Mouse (Mus musculus) B cell, adult 2 months (primary cell): ENCODE data around the gene Insl6.
A peak's percentile ranks its signal among the peaks of the same experiment; 100 is the strongest.

Source experiments
- DNase-seq, 2 experiments: peaks; one replicate each; pipeline ENCODE4 v3.0.0; 2022

Gene Insl6

GRCm38 (mm10) chr19:29325053-29325851 is at the start of gene Insl6:
Insl6 (minus strand) TSS chr19:29325356.
- DNase-seq: peak; percentile 87

DNA sequence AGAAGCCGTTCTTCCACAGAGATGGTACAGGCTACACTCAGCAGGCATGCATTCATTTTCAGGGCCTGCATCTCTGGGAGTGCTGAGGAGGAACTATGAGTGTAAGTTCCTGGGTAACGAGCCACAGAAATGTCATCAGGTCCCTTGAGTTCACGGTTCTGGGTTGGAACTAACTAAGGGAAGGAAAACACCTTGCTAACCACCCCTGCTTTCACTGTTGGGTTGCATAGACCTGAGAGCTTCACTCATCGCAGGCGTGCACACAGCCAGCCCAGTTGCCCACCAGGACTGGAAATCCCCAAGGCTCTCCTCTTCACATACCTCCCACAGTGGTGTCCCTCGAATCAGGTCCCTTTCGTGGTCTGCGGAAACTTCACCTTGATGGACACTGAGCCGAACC is 49.8 kb upstream of the Insl6 start:
- DNase-seq: no peak

DNA sequence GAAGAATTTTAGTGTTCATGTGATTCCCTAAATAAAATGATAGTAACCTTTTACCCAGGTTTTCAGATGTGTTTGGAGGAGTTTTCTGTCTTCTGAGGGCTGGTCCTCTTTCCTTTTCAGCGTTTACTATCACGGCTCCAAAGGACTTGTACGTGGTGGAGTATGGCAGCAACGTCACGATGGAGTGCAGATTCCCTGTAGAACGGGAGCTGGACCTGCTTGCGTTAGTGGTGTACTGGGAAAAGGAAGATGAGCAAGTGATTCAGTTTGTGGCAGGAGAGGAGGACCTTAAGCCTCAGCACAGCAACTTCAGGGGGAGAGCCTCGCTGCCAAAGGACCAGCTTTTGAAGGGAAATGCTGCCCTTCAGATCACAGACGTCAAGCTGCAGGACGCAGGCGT is 48.3 kb upstream of the Insl6 start:
- DNase-seq: no peak

GRCm38 (mm10) chr19:29372621-29373020 is 47.5 kb upstream of the Insl6 start:
- DNase-seq: no peak

DNA sequence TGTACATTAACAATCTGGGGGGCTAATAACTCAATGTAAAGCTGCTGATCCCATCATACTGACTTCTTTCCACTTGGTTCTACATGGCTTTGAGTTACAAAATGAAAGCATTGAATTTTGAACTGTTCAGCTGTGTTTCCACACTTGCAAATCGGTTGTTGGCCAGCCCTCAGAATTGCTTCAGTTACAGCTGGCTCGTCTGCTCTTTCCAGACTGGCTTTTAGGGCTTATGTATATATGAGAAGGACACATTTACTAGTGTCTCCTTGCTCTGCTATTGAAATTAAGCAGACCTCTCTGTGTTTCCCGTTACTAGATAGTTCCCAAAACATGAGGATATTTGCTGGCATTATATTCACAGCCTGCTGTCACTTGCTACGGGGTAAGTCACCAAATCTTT is 47.0 kb upstream of the Insl6 start:
- no peak for DNase-seq

- peak in 1 of 2 experiments; percentile 38 for DNase-seq
Measured at GRCm38 (mm10) chr19:29371284-29372081, 46.3 kb upstream of the Insl6 start.

DNA sequence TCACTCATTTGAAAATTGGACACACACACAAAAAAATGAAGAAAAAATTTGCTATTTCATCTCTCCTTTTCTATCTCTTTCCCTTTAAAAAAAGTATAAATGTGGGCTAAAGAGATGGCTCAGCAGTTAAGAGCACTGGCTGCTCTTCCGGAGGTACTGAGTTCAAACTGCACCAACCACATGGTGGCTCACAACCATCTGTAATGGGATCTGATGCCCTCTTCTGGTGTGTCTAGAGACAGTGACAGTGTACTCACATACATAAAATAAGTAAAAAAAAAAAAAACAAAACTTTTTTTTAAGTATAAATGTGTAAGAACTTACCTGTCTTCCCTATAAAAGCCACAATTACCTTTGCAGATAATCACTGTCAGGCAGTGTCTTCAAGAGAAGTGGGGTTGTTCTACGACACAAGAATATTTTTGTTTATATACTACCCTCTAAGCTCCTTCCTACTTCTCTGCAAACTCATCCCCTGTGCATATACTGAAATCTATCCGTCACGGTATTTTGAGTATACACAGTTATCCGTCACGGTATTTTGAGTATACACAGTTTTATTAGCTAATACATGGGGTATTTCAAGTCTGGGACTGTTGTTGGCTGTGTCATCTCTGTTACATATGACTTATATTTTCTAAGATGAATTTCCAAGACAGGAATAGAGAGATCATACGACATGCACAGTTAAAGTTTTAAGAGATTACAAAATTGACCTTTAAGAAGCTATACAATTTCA is 45.6 kb upstream of the Insl6 start:
- DNase-seq: no peak

DNA sequence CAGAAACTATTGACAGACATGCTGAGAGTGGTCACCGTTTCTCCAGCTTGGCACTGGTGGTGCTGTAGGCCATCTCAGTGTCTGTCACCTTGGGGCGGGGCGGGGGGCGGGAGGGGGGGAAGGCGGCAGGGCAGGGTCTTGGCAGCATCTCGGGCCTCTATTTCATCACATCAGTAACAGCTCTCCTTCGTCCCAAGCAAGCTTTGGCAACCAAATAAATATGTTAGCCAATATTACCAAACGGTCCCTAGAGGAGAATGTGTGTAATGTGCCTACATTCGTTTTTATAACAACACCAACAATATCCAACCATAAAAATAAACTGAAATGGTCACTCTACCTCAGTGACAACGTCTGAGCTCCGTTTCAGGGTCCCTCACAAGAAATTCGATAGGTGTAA is 45.0 kb upstream of the Insl6 start:
- DNase-seq: no peak

- DNase-seq: peak; percentile 40 to 43
Measured at GRCm38 (mm10) chr19:29368671-29369309, 43.6 kb upstream of the Insl6 start.

- no peak for DNase-seq
Measured at GRCm38 (mm10) chr19:29368041-29368440, 42.9 kb upstream of the Insl6 start.

- DNase-seq: peak; percentile 90 to 93
Measured at GRCm38 (mm10) chr19:29366969-29367622, 41.9 kb upstream of the Insl6 start, which contains the start of the genes Plgrkt and Cd274. Plgrkt (minus strand) TSS chr19:29367390. Cd274 (plus strand) TSS chr19:29367455.

DNA sequence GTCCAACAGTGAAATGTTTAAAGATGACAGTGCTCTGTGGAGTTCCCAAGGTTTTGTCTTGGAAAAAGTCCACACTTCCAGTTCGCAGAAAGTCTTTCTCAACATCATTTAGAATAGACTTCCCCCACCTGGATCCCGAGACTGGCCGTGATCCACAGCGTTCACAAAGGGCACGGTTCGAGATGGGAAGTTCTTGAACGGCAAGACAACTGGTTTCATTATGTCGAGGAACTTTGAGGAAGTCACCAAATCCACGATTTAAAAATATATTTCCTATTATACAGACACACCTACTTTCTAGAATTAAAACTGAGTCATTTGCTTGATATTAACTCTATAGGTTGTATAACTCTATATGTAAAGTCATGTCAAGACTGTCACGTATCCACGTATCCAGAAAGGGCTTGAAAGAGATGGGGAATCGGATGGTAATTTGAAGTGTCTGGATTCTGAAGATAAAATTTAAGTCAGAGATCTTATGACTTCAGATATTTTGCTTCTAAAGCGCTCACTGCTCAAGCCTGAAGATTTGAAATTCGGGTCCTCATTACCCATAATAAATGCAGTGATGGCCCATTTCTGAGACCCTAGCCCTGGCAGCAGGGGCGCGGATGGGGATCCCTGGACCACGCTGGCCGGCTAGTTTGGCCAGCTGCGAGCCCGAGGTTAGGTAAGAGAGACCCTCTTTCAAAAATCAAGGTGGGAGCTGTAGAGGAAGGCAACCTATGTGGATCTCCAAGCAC is 41.2 kb upstream of the Insl6 start:
- DNase-seq: peak; percentile 46 to 47

GRCm38 (mm10) chr19:29365105-29365504 is 39.9 kb upstream of the Insl6 start:
- peak; percentile 85 to 90 for DNase-seq

GRCm38 (mm10) chr19:29364076-29364475 is 38.9 kb upstream of the Insl6 start:
- DNase-seq: peak; percentile 79 to 84

- DNase-seq: no peak
Measured at GRCm38 (mm10) chr19:29363557-29363956, 38.4 kb upstream of the Insl6 start.

DNA sequence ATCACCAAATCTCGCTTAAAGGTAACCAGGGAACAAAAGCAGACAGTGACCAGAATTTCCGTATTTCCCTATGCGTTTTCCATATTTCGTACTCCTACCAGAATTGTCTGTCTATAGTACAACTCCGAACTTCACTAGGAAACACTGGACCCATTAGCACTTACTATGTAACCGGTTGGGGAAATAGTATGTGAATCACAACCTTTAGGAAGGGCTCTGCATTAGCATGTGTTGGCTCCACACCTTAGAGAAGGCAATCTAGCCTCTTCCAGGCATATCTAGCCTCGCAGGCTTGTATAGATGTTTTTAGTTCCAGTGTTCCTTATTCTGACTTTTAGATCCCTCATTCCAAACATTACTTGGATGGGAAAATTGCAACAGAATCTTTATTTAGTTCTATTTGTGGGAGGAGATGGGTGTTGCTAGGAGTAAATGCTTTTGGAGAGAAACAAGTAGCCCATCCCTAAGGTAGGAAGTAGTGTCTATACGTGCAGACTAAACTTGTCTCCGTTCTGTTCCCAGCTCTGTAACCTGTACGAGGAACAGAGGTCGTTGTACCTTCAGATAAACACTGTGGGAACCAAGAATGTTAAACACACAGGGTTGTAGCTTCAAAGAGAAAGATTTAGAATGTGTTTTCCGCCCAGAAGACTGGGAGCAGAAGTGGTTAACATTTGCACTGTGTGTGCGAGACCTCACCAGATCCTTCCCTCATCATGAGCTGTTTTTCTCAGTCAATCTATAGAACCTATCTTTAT is 37.2 kb upstream of the Insl6 start:
- DNase-seq: no peak

- DNase-seq: peak; percentile 86 to 87
Measured at GRCm38 (mm10) chr19:29361468-29362130, 36.4 kb upstream of the Insl6 start.

DNA sequence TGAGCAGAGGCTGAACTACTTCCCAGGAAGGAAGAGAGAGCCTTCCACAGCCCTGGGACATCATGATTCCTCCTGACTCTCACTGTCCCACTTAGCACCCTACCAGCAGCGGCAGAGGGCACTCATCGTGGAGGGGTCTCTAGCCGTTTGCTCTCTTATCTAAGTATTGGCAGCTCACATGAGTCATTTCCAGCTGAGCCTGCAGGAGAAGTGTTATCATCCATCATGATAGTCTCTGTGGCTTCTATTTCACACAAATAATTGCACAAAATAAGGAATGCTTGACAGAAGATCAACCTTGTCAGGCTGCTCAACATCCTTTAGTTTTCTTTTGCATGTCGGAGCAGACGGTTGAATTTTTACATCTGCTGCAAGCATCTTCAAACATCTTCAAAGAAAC is 35.1 kb upstream of the Insl6 start:
- no peak for DNase-seq

DNA sequence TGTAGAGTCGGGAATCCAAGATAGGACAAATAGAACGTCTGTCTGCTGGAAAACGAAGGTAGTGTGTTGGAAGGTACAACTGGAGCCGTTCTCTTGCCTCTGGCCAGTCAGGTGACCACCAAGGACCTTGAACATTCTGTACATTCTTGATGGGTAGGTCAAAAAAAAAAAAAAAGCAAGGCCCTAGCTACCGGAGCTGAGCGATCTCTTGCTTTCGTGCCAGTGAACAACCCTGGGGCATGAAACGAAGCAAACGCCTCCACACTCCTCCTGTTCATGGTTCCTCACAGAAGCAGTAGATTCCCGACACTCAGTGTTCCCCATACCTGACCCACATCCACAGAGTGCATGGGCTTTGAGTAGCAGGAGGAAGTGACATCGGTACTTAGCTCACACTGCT is 31.1 kb upstream of the Insl6 start:
- no peak for DNase-seq
